Mouse (Mus musculus): ENCODE data around the gene Lrig1.

- no peak for TF ChIP-seq CTCF (IDR thresholded peaks at IDR 0.05; ENCODE audit: insufficient read depth, low read depth, low read length)
- no peak for TF ChIP-seq POLR2A (IDR thresholded peaks at IDR 0.05; ENCODE audit: insufficient read depth, low read depth, low read length)
Measured at GRCm38 (mm10) chr6:94642048-94642447, 57.9 kb downstream of the Lrig1 start.
